Mouse (Mus musculus): ENCODE measurements around the gene Inka1.

DNA sequence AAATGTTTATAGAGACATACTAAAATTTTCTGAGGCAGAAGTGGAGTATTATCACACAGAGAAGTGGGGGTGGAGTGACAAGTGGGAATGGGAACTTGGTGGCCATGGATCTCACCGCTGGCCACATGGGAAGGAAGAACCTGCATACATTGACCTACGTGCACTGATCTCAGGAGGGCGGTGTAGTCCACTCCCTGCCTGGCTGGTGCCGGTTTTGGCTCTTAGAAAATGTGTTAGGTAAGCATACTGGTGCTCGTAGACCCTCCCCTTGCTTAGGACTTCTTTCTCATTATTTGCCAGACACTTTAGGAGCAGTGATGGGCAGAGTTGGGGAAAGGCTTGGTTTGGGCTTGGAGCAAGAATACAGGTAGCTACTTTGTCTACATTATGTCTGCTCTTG, 22.4 kb upstream of the Inka1 start:
- TF ChIP-seq CTCF (IDR thresholded peaks at IDR 0.05; ENCODE audit: extremely low read depth, insufficient read length, insufficient replicate concordance, low read depth, low read length) (no peak), POLR2A (IDR thresholded peaks at IDR 0.05; ENCODE audit: low read depth, low read length) (no peak)
